Mouse (Mus musculus) thymus, adult 2 months (tissue): ENCODE results near the gene Astn1.

Source experiments
- CTCF ChIP-seq: fragments of 200-500 bp; IDR thresholded peaks from 2 replicates; pipeline ENCODE4 v1.5.1; 2012; ENCODE audit warnings: mild to moderate bottlenecking, control low read depth, low read length, moderate library complexity, borderline replicate concordance; ENCODE audit not compliant: control insufficient read depth, poor library complexity, insufficient read depth; ENCODE audit errors: extremely low read depth
- POLR2A ChIP-seq: fragments of 200-500 bp; IDR thresholded peaks from 2 replicates; pipeline ENCODE4 v1.6.1; 2012; ENCODE audit warnings: mild to moderate bottlenecking, low read length, control low read depth, moderate library complexity; ENCODE audit not compliant: control insufficient read depth, poor library complexity, insufficient read depth; ENCODE audit errors: extremely low read depth

- no peak for TF ChIP-seq CTCF
- no peak for TF ChIP-seq POLR2A
Measured at GRCm38 (mm10) chr1:158654571-158655205, 292.6 kb downstream of the Astn1 start.
